Mouse (Mus musculus) liver, embryonic 16.5 days (tissue): ENCODE results near the gene 6330409D20Rik. TPM values are rescaled to one million over a fixed set of nuclear protein-coding genes. Genes with fewer than 3 reads are reported as not detected.

Experiments
- ATAC-seq: fragments of 200-750 bp; cut with Nextera tagmentation; 2 replicates; pipeline ENCODE4 v1.8.0; 2017; ENCODE audit warnings: low read depth, mild to moderate bottlenecking, moderate number of reproducible peaks, moderate library complexity
- H3K27ac ChIP-seq: fragments of 300-500 bp; sonication (generic); 2 replicates; pipeline ENCODE4 v1.5.1; 2014; ENCODE audit warnings: mild to moderate bottlenecking, low read length
- H3K27me3 ChIP-seq: fragments of 300-500 bp; sonication (generic); 2 replicates; pipeline ENCODE4 v1.6.1; 2014; ENCODE audit warnings: low read depth, low read length, mixed read lengths; ENCODE audit not compliant: control insufficient read depth, insufficient read depth
- H3K36me3 ChIP-seq: fragments of 300-500 bp; sonication (generic); 2 replicates; pipeline ENCODE4 v1.6.1; 2014; ENCODE audit warnings: mild to moderate bottlenecking; ENCODE audit not compliant: control insufficient read depth, insufficient read depth
- H3K4me1 ChIP-seq: fragments of 300-500 bp; sonication (generic); 2 replicates; pipeline ENCODE4 v1.6.1; 2014; ENCODE audit warnings: low read depth, low read length, mixed read lengths; ENCODE audit not compliant: control insufficient read depth
- H3K4me2 ChIP-seq: fragments of 300-500 bp; sonication (generic); 2 replicates; pipeline ENCODE4 v1.6.1; 2014; ENCODE audit warnings: low read depth, low read length, mixed read lengths
- H3K4me3 ChIP-seq: fragments of 300-500 bp; sonication (generic); 2 replicates; pipeline ENCODE4 v1.5.1; 2014; ENCODE audit warnings: low read depth, mild to moderate bottlenecking, low read length
- H3K9ac ChIP-seq: fragments of 300-500 bp; sonication (generic); 2 replicates; pipeline ENCODE4 v1.6.1; 2014; ENCODE audit warnings: low read depth, low read length
- H3K9me3 ChIP-seq: fragments of 300-500 bp; sonication (generic); replicated peaks from 2 replicates; pipeline ENCODE4 v1.6.1; 2016; ENCODE audit warnings: low read length; ENCODE audit not compliant: control insufficient read depth
- WGBS: fragments of 180-500 bp; shearing (Covaris S2); extraction: QIAGEN DNeasy Blood & Tissue Kit; methylation state at CpG from one replicate; pipeline ENCODE4 v1.1.7; 2014; ENCODE audit not compliant: insufficient replicate concordance; 5-methylcytosine and 5-hydroxymethylcytosine counted together
- polyA plus RNA-seq: library from polyadenylated mRNA; unstranded; fragments of >200 nt; fragmentation: Nextera tagmentation; extraction: Ambion mirVana; gene quantifications from 2 replicates; pipeline ENCODE4 v1.2.1, GENCODE M21; 2015

6330409D20Rik gene
- polyA plus RNA-seq, 1 experiment from 2014 or later: not detected

DNA sequence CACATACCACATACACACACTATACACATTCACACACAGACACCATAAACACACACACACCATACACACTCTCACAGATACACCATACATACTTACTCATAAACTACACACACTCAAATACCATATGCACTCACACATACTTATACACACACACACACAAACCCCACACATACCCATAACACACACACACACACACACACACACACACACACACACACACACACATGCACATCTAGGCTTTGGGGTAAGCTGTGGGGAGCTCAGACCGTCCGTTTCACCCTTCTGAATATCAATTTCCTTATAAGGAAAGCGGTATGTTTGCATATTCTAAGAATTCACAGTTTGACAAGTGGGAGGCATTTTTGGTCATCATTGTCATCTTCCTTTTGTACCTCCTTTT lies 18.2 kb downstream of the 6330409D20Rik start:
- Histone ChIP-seq H3K27ac (no peak overlapping the region), H3K4me3 (peak overlapping the region; percentile 44; the same call in 1 of the 2 replicates), H3K9me3 (no peaks in the 10 kb centered on the region), H3K9ac (no peak overlapping the region), H3K27me3 (no peaks in the 10 kb centered on the region), H3K4me1 (no peaks in the 10 kb centered on the region; the same call in none of the 2 replicates), H3K4me2 (peak overlapping the region; percentile 24; the same call in 1 of the 2 replicates), H3K36me3 (no peaks in the 10 kb centered on the region)
- 43% methylated on average over 3 of the region's 3 CpGs for WGBS
- ATAC-seq: no peak

DNA sequence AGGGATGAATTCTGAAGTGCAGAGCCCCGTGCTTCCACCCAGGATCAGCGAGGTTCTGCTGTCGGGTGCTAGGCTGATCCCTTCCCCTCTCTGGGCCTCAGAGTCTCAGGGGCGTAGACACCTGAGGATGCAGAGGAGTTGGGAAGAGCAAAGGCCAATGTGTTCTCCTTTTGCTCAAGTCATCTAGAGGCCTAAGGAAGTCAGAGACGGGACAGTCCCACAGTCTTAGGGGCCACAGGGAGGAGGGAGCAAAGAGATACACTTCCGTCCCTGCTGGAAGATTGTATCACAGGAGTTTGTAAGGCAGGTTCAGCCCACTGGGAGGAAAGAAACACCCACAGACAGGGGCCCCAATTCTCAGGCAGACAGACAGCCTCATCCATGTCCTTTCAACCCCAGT lies 18.8 kb downstream of the 6330409D20Rik start:
- Histone ChIP-seq H3K4me3 (peak overlapping the region; percentile 44), H3K4me2 (peak overlapping the region; percentile 43), H3K27ac (peak overlapping the region; percentile 33; the same call in 1 of the 2 replicates), H3K9ac (peak overlapping the region; percentile 43; the same call in 1 of the 2 replicates), H3K4me1 (no peaks in the 10 kb centered on the region; the same call in none of the 2 replicates), H3K9me3 (no peaks in the 10 kb centered on the region), H3K27me3 (no peaks in the 10 kb centered on the region), H3K36me3 (no peaks in the 10 kb centered on the region)
- no peak for ATAC-seq
- WGBS: 18% methylated on average over 6 of the region's 6 CpGs

DNA sequence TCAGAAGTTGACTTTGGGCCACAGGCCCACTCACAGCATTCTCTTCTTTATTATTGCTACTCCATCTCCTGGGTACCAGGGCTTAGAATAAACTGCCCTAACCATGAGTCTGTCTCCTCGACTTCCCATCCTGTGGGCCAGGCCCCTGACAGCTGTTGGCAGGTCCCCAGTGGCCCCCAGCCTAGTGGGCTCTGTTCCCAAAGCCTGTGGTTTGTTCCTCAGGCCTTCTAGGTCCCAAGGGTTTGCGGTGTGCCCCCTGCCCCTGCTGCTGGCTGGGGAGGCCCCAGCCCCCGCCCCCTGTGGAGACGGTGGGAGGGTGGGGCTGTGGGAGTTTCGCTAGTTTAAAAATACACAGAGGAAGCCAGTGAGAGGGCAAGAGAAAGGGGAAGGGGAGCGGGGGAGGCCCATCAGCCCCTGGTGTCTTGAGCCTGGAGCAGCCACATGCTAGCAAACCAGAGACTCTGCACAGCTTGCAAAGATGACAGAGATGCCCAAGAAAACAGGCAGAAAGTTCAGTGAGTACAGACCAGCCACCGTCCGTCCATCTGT lies 20.1 kb downstream of the 6330409D20Rik start, which contains the start of gene Sh2d3c:
TSS of gene Sh2d3c (plus strand) at position 375 of the 549 bp plus-strand sequence.
- H3K27ac ChIP-seq: peak within 1 kb of the TSS; percentile 47
- peak within 1 kb of the TSS; percentile 43 for H3K4me2 ChIP-seq
- H3K9me3 ChIP-seq: no peaks in the 10 kb centered on the region
- no peaks in the 10 kb centered on the region for H3K36me3 ChIP-seq
- peak within 1 kb of the TSS; percentile 43; the same call in 1 of the 2 replicates for H3K9ac ChIP-seq
- 14% methylated on average over 8 of the region's 8 CpGs for WGBS
- no peaks in the 10 kb centered on the region for H3K27me3 ChIP-seq
- no peaks in the 10 kb centered on the region; the same call in none of the 2 replicates for H3K4me1 ChIP-seq
- peak within 1 kb of the TSS; percentile 44 for H3K4me3 ChIP-seq
- ATAC-seq: no peak

DNA sequence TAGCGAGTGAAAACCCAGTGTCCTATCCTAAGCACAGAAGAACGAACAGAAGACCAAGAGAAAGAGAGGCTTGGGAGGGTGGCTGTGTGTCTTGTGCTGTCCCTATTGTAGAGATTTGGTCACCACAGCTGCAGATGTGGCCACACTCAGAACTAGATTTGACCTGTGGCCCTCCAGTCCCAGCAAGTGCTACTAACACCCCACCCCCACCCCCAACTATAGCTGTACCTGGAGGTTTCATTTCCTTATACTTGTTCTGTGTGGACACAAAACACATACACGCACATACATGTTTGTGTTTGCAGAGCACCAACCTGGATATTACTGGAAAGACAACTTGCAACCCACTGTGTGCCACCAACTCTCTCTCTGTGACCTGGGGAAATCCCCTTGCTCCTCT lies 20.8 kb downstream of the 6330409D20Rik start:
- Histone ChIP-seq H3K9me3 (no peaks in the 10 kb centered on the region), H3K4me1 (peaks cover under 1% of the 10 kb centered on the region), H3K4me2 (no peak overlapping the region), H3K4me3 (no peak overlapping the region), H3K36me3 (no peaks in the 10 kb centered on the region), H3K9ac (no peak overlapping the region), H3K27ac (no peak overlapping the region), H3K27me3 (no peaks in the 10 kb centered on the region)
- 69% methylated on average over 3 of the region's 3 CpGs for WGBS
- ATAC-seq: no peak

DNA sequence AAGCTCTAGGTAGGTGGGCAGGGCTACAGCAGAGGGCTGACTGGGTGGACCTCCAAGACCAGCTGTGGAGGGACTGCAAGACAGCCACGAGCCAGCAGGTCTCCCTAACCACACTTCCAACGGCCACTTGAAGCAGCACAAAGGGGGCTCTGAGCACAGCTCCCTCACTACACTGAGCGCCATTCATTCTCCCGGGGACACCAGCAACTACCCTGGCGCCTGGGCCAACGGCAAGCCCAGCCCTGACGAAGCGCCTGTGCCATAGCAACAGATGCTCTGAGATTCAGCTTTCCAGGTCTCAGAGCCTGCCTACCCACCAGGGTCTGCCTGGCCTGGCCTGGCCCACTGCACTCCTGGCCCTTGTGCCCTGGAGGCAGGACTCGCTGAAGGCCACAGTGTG lies 22.1 kb downstream of the 6330409D20Rik start:
- Histone ChIP-seq H3K27ac (no peak overlapping the region), H3K4me3 (no peak overlapping the region), H3K9ac (no peak overlapping the region), H3K27me3 (no peaks in the 10 kb centered on the region), H3K36me3 (no peaks in the 10 kb centered on the region), H3K9me3 (no peaks in the 10 kb centered on the region), H3K4me2 (no peak overlapping the region), H3K4me1 (peaks cover 13% of the 10 kb centered on the region)
- 45% methylated on average over 9 of the region's 9 CpGs for WGBS
- no peak for ATAC-seq

DNA sequence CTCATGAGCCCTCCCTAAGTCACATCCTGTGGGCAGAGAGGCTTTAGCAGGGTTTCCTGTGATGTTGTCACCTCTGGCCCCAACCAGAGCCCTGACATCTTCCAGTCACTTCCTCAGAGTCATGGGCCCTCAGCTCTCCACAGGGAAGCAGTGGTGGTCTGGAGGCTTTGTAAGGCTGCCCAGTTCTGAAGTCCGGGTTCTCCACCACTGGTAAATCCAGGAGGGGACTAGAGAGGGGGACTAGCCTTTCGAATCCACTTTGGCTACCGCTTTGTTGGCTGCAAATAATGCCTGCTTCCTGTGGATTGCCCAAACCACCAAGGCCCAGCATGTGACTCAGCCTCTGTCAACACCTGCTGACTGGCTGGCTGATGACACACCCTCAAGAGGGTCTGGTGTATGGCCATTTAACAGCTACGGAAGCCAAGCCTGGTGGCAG lies 25.8 kb downstream of the 6330409D20Rik start:
- H3K27me3 ChIP-seq: no peaks in the 10 kb centered on the region
- H3K9ac ChIP-seq: no peak overlapping the region
- peaks cover under 1% of the 10 kb centered on the region for H3K36me3 ChIP-seq
- H3K9me3 ChIP-seq: no peaks in the 10 kb centered on the region
- peak overlapping the region; percentile 89 for H3K27ac ChIP-seq
- ATAC-seq: no peak
- H3K4me2 ChIP-seq: no peak overlapping the region; the same call in 1 of the 2 replicates
- H3K4me3 ChIP-seq: no peak overlapping the region
- peaks cover 28% of the 10 kb centered on the region for H3K4me1 ChIP-seq
- 10% methylated on average over 4 of the region's 4 CpGs for WGBS

DNA sequence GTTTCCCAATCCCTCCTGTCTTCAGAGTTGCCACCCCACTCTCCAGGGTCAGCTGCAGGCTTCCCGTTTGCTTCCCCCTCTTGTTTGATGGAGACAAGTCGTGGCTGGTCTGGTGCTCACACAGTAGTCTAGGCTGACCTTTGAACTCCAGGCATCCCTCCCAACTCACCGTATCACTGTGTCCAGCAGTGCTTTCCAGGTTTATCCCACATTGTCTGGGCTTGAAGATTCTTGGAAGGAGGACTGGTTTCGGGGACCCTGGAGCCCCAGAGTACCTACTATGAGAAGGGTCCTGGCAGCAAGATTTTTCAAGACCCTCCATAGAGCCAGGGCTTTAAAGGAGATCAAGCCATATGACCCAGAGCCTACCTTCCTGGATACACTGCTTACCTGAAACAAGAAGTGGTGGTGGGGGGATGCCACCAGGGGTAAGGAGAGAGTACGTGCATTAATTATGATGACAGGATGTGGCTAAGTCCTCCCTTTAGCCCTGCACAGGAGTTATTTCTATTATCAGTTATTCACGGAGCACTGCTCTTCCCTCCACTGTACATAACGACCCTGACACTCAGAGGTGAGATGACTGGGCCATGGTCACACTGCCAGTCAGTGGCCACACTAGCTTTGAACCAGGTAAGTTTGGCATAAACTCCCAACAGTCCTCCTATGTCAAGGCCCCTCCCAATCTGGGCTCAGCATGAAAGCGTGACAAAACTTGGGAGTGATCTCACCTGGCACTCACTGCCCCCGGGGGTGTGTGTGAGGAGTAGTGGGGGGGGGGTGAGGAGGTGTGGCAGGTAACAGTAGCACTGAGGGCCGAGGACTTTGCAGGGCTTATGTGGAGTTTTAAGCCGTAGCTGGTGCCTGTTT lies 26.5 kb downstream of the 6330409D20Rik start:
- Histone ChIP-seq H3K9me3 (no peaks in the 10 kb centered on the region), H3K4me3 (no peak overlapping the region), H3K9ac (peak overlapping the region; percentile 8; the same call in 1 of the 2 replicates), H3K36me3 (peaks cover 7% of the 10 kb centered on the region), H3K27ac (peak overlapping the region; percentile 89), H3K4me1 (peaks cover 28% of the 10 kb centered on the region), H3K27me3 (no peaks in the 10 kb centered on the region), H3K4me2 (no peak overlapping the region)
- no peak for ATAC-seq
- WGBS: 23% methylated on average over 11 of the region's 11 CpGs

DNA sequence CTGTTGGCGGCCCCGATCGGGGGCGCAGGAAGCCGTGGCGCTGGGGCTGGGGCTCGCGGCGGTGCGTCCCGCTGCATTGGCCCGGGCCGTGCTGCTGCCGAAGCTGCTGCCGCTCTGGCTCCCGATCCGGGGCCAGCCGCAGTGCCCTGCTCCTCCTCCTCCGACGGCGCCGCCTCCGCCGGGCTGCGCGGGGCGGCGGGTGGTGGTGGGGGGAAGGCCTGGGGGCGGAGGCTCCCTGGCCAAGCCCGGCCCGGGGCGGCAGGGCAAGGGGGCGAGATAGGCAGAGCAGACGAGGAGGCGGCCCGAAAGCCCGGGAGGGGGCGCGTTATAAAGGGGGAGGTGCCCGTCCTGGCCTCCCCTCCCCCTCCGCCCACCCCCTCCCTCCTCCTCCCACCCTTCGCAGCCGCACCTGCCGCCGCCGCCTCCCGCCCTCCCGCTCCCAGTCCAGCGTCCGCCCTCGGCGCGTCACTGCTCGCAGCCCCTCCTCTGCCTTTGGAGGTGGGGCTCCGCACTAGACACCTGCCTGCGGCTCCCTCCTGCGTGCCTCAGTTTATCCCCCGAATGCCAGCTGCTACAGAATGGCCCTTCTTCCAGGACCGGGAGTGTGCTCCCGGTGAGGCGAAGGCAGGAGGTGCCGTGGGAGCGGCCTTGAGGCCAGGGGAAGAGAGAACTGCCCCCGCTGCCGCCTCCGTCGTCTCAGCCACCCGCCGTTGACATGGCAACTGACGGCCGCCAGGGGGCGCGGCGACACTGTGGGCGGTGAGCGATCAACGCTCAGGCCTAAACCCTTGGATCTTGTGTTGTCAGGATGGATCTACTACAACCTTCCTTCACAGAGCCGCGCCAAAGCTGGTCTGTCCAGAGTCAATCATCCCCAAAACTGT lies 27.6 kb downstream of the 6330409D20Rik start, which contains the start of gene Cdk9:
TSS of gene Cdk9 (minus strand) at position 143 of the 884 bp plus-strand sequence.
- peak; percentile 81 for ATAC-seq
- WGBS: under 1% methylated on average over 59 of the region's 79 CpGs
- Histone ChIP-seq H3K4me2 (peak within 1 kb of the TSS; percentile 89), H3K9ac (peak within 1 kb of the TSS; percentile 82), H3K27ac (peak within 1 kb of the TSS; percentile 89), H3K27me3 (no peaks in the 10 kb centered on the region), H3K36me3 (peaks cover 11% of the 10 kb centered on the region), H3K9me3 (no peaks in the 10 kb centered on the region), H3K4me1 (peaks cover 28% of the 10 kb centered on the region), H3K4me3 (peak within 1 kb of the TSS; percentile 84)
